Mouse (Mus musculus) thymus, adult 2 months (tissue): Measurements from ENCODE around the gene Spryd4. TPM values are rescaled to one million over a fixed set of nuclear protein-coding genes. Genes with fewer than 3 reads are reported as not detected.
"Not testable (repeated sequence)": the region's sequence is repeated elsewhere in the genome, so short reads cannot be mapped to it uniquely, and the experiment has no call there.

ENCODE experiments used
- DNase-seq: peaks from one replicate; pipeline ENCODE4 v3.0.0; 2021
- H3K27ac ChIP-seq: fragments of 200-500 bp; 2 replicates; pipeline ENCODE4 v1.5.1; 2012; ENCODE audit warnings: low read length, control low read depth; ENCODE audit not compliant: control insufficient read depth, insufficient read depth
- H3K27me3 ChIP-seq: fragments of 200-500 bp; 2 replicates; pipeline ENCODE4 v1.6.1; 2012; ENCODE audit warnings: mild to moderate bottlenecking, low read length, moderate library complexity, mixed read lengths; ENCODE audit not compliant: control insufficient read depth, insufficient read depth
- H3K36me3 ChIP-seq: fragments of 200-500 bp; 2 replicates; pipeline ENCODE4 v1.6.1; 2012; ENCODE audit warnings: mild to moderate bottlenecking, low read length, moderate library complexity; ENCODE audit not compliant: control insufficient read depth, insufficient read depth
- H3K4me1 ChIP-seq: fragments of 200-500 bp; replicated peaks from 2 replicates; pipeline ENCODE4 v1.6.1; 2012; ENCODE audit warnings: low read length; ENCODE audit not compliant: control insufficient read depth, insufficient read depth
- H3K4me3 ChIP-seq: fragments of 200-500 bp; 2 replicates; pipeline ENCODE4 v1.5.1; 2012; ENCODE audit warnings: mild to moderate bottlenecking, low read length, control low read depth, moderate library complexity; ENCODE audit not compliant: control insufficient read depth, insufficient read depth
- CTCF ChIP-seq: fragments of 200-500 bp; IDR thresholded peaks from 2 replicates; pipeline ENCODE4 v1.5.1; 2012; ENCODE audit warnings: mild to moderate bottlenecking, control low read depth, low read length, moderate library complexity, borderline replicate concordance; ENCODE audit not compliant: control insufficient read depth, poor library complexity, insufficient read depth; ENCODE audit errors: extremely low read depth
- POLR2A ChIP-seq: fragments of 200-500 bp; IDR thresholded peaks from 2 replicates; pipeline ENCODE4 v1.6.1; 2012; ENCODE audit warnings: mild to moderate bottlenecking, low read length, control low read depth, moderate library complexity; ENCODE audit not compliant: control insufficient read depth, poor library complexity, insufficient read depth; ENCODE audit errors: extremely low read depth
- WGBS: fragments of 180-500 bp; shearing (Covaris S2); methylation state at CpG from one replicate; pipeline ENCODE4 v1.1.7; 2018; 5-methylcytosine and 5-hydroxymethylcytosine counted together
- polyA plus RNA-seq: library from polyadenylated mRNA; depleted of rRNA; stranded (reverse); fragments of >200 nt; gene quantifications from 2 replicates; pipeline ENCODE4 v1.2.3, GENCODE M21; 2012; rRNA removed

The Spryd4 gene
- 9.8 and 10.9 TPM in 2 replicates for polyA plus RNA-seq

DNA sequence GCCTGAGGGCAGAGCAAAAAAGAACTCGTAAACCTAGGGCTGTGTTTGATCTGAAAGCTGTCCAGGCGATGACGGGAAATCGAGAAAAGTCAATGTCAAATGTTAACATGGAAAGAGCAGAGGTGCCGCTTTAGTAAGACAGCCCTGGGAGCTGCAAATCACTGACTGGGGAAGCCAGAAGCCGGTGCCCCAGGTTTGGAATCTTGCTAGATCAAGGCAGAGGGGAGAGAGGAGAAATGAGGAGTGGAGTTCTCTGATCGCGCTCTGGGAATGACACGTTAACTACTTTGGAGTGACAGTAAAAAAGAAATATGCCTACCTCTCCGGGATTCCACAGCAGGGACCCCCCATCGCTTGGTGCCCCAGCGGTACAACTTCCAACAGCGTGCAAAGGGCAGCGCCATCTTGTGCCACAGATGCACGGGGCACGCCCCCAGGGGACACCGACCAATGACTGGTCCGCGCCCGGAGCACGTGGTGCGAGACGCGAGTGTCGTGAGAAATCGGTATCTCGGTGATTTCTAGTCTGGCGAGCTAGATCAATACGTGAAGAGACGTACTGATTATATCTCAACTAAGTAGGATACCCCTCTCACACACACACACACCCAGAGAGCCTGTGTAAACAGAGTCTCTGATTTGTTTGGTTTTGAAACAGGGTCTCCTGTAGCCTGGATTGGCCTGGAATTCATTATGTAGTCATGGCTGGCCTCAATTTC lies at the start of gene Spryd4:
Spryd4 (minus strand) TSS at position 418 of the 719 bp plus-strand sequence.
- H3K27me3 ChIP-seq: no peaks in the 10 kb centered on the region
- H3K27ac ChIP-seq: no peak within 1 kb of the TSS
- H3K4me3 ChIP-seq: peak within 1 kb of the TSS; percentile 68
- H3K36me3 ChIP-seq: no peaks in the 10 kb centered on the region
- WGBS: under 1% methylated on average over 30 of the region's 30 CpGs
- peaks cover 11% of the 10 kb centered on the region for H3K4me1 ChIP-seq
- peak; percentile 92 for DNase-seq
- TF ChIP-seq POLR2A (peak; percentile 63), CTCF (peak; percentile 43; the same call in 1 of the 2 replicates)

DNA sequence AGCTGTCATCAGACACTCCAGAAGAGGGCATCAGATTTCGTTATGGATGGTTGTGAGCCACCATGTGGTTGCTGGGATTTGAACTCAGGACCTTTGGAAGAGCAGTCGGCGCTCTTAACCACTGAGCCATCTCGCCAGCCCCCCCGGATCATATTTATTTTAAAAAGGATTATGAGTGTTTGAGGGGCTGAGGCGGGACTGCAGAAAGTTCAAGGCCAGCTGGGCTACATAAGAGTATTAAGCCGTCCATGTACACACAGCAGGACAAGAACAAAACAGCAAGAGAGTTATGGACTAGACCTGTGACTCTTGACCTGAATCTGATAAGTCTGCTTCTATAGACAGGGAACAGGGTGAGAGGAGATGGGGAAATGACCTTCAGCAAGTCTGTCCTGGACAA lies 48.8 kb upstream of the Spryd4 start:
- H3K4me3 ChIP-seq, H3K27me3 ChIP-seq, H3K36me3 ChIP-seq, DNase-seq, H3K27ac ChIP-seq, H3K4me1 ChIP-seq: not testable (repeated sequence)
- 97% methylated on average over 7 of the region's 7 CpGs for WGBS

DNA sequence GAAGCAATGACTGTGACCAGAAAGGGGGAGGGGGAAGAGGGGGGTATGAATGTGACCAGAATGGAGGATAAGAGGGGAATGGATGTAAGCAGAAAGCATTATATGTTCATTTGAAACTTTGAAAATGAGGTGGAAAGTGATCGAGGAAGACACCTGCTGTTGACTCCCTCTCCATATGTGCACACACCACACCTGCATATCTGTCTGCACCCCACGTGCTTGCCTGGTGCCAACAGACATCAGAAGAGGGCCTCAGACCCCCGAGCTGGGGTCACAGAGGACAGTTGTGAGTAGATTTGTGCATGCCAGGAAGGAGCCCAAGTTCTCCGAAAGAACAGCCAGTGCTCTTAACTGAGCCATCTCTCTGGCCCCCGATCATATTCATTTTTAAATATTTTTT lies 48.3 kb upstream of the Spryd4 start:
- DNase-seq: no peak
- Histone ChIP-seq H3K27ac (no peak overlapping the region), H3K27me3 (no peaks in the 10 kb centered on the region), H3K4me1 (peaks cover 8% of the 10 kb centered on the region; the same call in 1 of the 2 replicates), H3K4me3 (no peak overlapping the region), H3K36me3 (no peaks in the 10 kb centered on the region)
- 60% methylated on average over 5 of the region's 5 CpGs for WGBS
- TF ChIP-seq CTCF: no peak
- no peak for TF ChIP-seq POLR2A

DNA sequence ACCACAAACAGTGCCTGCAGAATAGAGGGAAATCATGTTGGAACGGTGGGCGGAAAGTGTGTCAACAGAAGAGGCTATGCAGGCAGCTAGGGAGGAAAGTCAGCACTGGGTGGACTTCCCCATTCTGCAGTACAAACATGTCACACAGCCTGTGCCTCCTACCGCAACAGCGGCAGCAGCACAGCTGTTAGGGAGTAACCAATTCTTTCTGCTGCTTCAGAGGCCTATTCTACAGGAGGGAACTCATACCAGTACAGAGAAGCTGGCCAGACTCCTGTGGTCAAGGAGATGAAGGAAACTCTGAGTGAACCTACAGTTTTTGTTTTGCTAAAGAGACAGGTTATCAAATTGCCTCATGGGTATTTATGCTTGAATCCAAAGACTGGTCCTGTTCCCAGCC lies 47.3 kb upstream of the Spryd4 start:
- no peaks in the 10 kb centered on the region for H3K36me3 ChIP-seq
- H3K4me1 ChIP-seq: peaks cover 8% of the 10 kb centered on the region; the same call in 1 of the 2 replicates
- no peak for TF ChIP-seq POLR2A
- no peak for TF ChIP-seq CTCF
- H3K4me3 ChIP-seq: no peak overlapping the region
- DNase-seq: no peak
- no peaks in the 10 kb centered on the region for H3K27me3 ChIP-seq
- H3K27ac ChIP-seq: no peak overlapping the region
- WGBS: 28% methylated on average over 4 of the region's 4 CpGs

DNA sequence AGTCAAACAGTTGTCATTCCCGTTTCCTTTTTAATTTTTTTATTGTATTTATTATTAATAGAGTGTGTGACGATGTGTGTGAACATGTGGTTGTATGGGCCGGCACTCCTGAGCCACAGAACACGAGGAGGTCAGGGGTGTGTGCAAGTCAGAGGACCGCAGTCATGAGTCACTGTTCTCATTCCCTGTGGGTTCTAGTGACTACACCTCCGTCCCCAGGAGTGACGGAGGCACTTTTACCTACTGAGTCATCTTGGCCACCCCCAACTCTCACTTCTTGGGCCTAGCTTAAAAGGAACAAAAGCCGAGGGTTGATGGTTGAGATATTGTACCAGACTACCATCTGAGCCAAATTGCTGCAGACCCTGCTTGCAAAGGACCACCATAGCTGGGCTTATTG lies 44.7 kb upstream of the Spryd4 start:
- no peak for DNase-seq
- Histone ChIP-seq H3K4me3 (no peak overlapping the region), H3K4me1 (peaks cover 8% of the 10 kb centered on the region; the same call in 1 of the 2 replicates), H3K27me3 (no peaks in the 10 kb centered on the region), H3K27ac (no peak overlapping the region), H3K36me3 (peaks cover 13% of the 10 kb centered on the region)
- WGBS: 95% methylated on average over 8 of the region's 8 CpGs
- TF ChIP-seq CTCF (no peak), POLR2A (no peak)

DNA sequence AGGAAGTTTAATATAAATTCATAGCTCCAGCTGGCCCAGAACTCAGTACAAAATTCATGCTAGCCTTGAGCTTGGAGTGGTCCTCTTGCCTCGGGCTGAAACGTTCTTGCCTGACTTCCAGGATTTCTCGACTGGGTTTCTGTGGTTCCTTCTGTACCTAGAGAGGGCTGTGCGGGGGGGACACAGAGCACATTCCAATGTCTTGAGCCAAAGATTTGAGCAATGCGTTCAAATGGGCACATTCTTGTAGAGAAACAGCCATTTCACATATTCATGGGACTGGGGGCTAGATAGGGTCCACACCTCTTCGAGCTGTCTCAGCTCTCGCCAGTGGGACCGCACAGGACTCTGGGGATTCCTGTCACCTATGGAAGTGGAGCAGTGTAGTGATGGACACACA lies 44.3 kb upstream of the Spryd4 start:
- Histone ChIP-seq H3K27ac (no peak overlapping the region), H3K4me1 (peaks cover 8% of the 10 kb centered on the region; the same call in 1 of the 2 replicates), H3K36me3 (peaks cover 14% of the 10 kb centered on the region), H3K27me3 (no peaks in the 10 kb centered on the region), H3K4me3 (no peak overlapping the region)
- 96% methylated on average over 8 of the region's 8 CpGs for WGBS
- TF ChIP-seq POLR2A (no peak), CTCF (no peak)
- no peak for DNase-seq
